Mouse (Mus musculus): ENCODE measurements around the gene Anks1. TPM values are rescaled to one million over a fixed set of nuclear protein-coding genes. Genes with fewer than 3 reads are reported as not detected.

The Anks1 gene
- total RNA-seq, 2 experiments from 2014 or later: 8.8 to 23.4 TPM

- TF ChIP-seq CTCF (IDR thresholded peaks at IDR 0.05): no peak
- peak within 1 kb of the TSS; percentile 99 for H3K4me3 ChIP-seq
- peak within 1 kb of the TSS; percentile 96 for H3K27ac ChIP-seq
- peak; percentile 75 for DNase-seq
- intact Hi-C loops (cut with DNase I): loop anchor here (2.0 to 5.0 kb wide), 4 partner anchors 62 to 169 kb away; no protein-coding TSS in a partner anchor
These were observed 755 bp downstream of the Anks1 start, which contains the start of gene Taf11 for GRCm38 (mm10) chr17:27909622-27910500. TSS of gene Taf11 (minus strand) at chr17:27909844.

GRCm38 (mm10) chr17:27911371-27911770 lies 2.3 kb downstream of the Anks1 start:
- intact Hi-C loops (cut with DNase I): loop anchor here (5.0 kb wide), 1 partner anchor 71 kb away; no protein-coding TSS in a partner anchor
- TF ChIP-seq CTCF (IDR thresholded peaks at IDR 0.05): no peak
- no peak overlapping the region for H3K27ac ChIP-seq
- peak overlapping the region; percentile 19; the same call in 1 of the 2 replicates for H3K4me3 ChIP-seq
- no peak for DNase-seq

- DNase-seq: no peak
- H3K27ac ChIP-seq: no peak overlapping the region
- no peak overlapping the region for H3K4me3 ChIP-seq
- intact Hi-C loops (cut with DNase I): loop anchor here (5.0 kb wide), 1 partner anchor 68 kb away; no protein-coding TSS in a partner anchor
- no peak for TF ChIP-seq CTCF (IDR thresholded peaks at IDR 0.05)
These were observed 5.6 kb downstream of the Anks1 start for GRCm38 (mm10) chr17:27914742-27915141.

GRCm38 (mm10) chr17:27916366-27916765 lies 7.3 kb downstream of the Anks1 start:
- no peak overlapping the region for H3K4me3 ChIP-seq
- no peak overlapping the region for H3K27ac ChIP-seq
- TF ChIP-seq CTCF (IDR thresholded peaks at IDR 0.05): no peak
- DNase-seq: no peak
- intact Hi-C loops (cut with DNase I): no loop called here

GRCm38 (mm10) chr17:27920676-27921075 lies 11.6 kb downstream of the Anks1 start:
- DNase-seq: peak; percentile 60
- Histone ChIP-seq H3K4me3 (no peak overlapping the region), H3K27ac (peak overlapping the region; percentile 38; the same call in 1 of the 2 replicates)
- no peak for TF ChIP-seq CTCF (IDR thresholded peaks at IDR 0.05)
- intact Hi-C loops (cut with DNase I): no loop called here

- no peak for DNase-seq
- TF ChIP-seq CTCF (IDR thresholded peaks at IDR 0.05): no peak
- intact Hi-C loops (cut with DNase I): no loop called here
- Histone ChIP-seq H3K27ac (no peak overlapping the region), H3K4me3 (no peak overlapping the region)
These were observed 13.1 kb downstream of the Anks1 start for GRCm38 (mm10) chr17:27922174-27922712.

- Histone ChIP-seq H3K27ac (no peak overlapping the region), H3K4me3 (no peak overlapping the region)
- TF ChIP-seq CTCF (IDR thresholded peaks at IDR 0.05): no peak
- no peak for DNase-seq
- intact Hi-C loops (cut with DNase I): no loop called here
These were observed 15.9 kb downstream of the Anks1 start for GRCm38 (mm10) chr17:27925054-27925453.

GRCm38 (mm10) chr17:27925504-27925903 lies 16.4 kb downstream of the Anks1 start:
- H3K27ac ChIP-seq: no peak overlapping the region
- intact Hi-C loops (cut with DNase I): no loop called here
- no peak for TF ChIP-seq CTCF (IDR thresholded peaks at IDR 0.05)
- DNase-seq: no peak
- no peak overlapping the region for H3K4me3 ChIP-seq

- intact Hi-C loops (cut with DNase I): no loop called here
- no peak overlapping the region for H3K4me3 ChIP-seq
- no peak for TF ChIP-seq CTCF (IDR thresholded peaks at IDR 0.05)
- DNase-seq: no peak
- no peak overlapping the region for H3K27ac ChIP-seq
These were observed 21.2 kb downstream of the Anks1 start for GRCm38 (mm10) chr17:27930291-27930690.

- Histone ChIP-seq H3K4me3 (no peak overlapping the region), H3K27ac (0 out of 2 replicates have a peak overlapping the region, but pooled peaks have one; percentile 3)
- intact Hi-C loops (cut with DNase I): no loop called here
- no peak for TF ChIP-seq CTCF (IDR thresholded peaks at IDR 0.05)
- DNase-seq: no peak
These were observed 22.7 kb downstream of the Anks1 start for GRCm38 (mm10) chr17:27931826-27932225.

GRCm38 (mm10) chr17:27934136-27934910 lies 25.2 kb downstream of the Anks1 start:
- TF ChIP-seq CTCF (IDR thresholded peaks at IDR 0.05): no peak
- intact Hi-C loops (cut with DNase I): no loop called here
- H3K4me3 ChIP-seq: no peak overlapping the region
- peak overlapping the region; percentile 69 for H3K27ac ChIP-seq
- no peak for DNase-seq

GRCm38 (mm10) chr17:27935091-27935490 lies 26.0 kb downstream of the Anks1 start:
- no peak for TF ChIP-seq CTCF (IDR thresholded peaks at IDR 0.05)
- peak overlapping the region; percentile 69 for H3K27ac ChIP-seq
- intact Hi-C loops (cut with DNase I): no loop called here
- H3K4me3 ChIP-seq: no peak overlapping the region
- no peak for DNase-seq

Data from gastrocnemius, adult 2 months (tissue).